Mouse (Mus musculus): ENCODE measurements at regions not wholly inside any gene's neighbourhood (a gene's known extent, or its start where the extent isn't known, plus 50 kb on each side); places are given as distances from the start of the nearest gene placed in this dataset.

- TF ChIP-seq POLR2A (IDR thresholded peaks at IDR 0.05; ENCODE audit: low read depth, low read length) (no peak), CTCF (IDR thresholded peaks at IDR 0.05; ENCODE audit: extremely low read depth, insufficient read depth, insufficient read length, insufficient replicate concordance) (no peak)
These were observed 227.0 kb downstream of the Sox11 start for GRCm38 (mm10) chr12:27115392-27115791.
